In genomic region chr8:122234055-122234454, GRCm38 (mm10) we compare ENCODE assay signal across 9 mouse cellular contexts. TPM values are rescaled to one million over a fixed set of nuclear protein-coding genes. Genes with fewer than 3 reads are reported as not detected.
DNase-seq lines count a peak whose midpoint lies in the region; ATAC-seq and TF ChIP-seq lines count a peak whose summit lies in the region.
"Had no signal": no experiment of that assay in that cellular context is flagged by ENCODE, and none has a peak within 500 bp of the region (broad histone marks: within the 10 kb centered on the region; RNA-seq: fewer than 3 reads in every experiment).

No protein-coding gene starts in this region.

- H3K79me2 ChIP-seq in liver, adult 2 months (ENCODE audit: control insufficient read depth, insufficient read depth, low read length): no peaks in the 10 kb centered on the region

- H3K27me3 ChIP-seq in liver, adult 2 months (ENCODE audit: control insufficient read depth, insufficient read depth, low read length): peaks cover 3% of the 10 kb centered on the region; the same call in 1 of the 2 replicates
- peaks cover 82% of the 10 kb centered on the region for H3K27me3 ChIP-seq in liver, embryonic 12.5 days (replicated peaks)

- WGBS in liver, adult 2 months: 15% methylated on average over 11 of the region's 11 CpGs
- 48% methylated on average over 11 of the region's 11 CpGs for WGBS in liver, embryonic 12.5 days (ENCODE audit: insufficient replicate concordance)

- no peak overlapping the region for H3K9ac ChIP-seq in liver, adult 2 months (ENCODE audit: low read depth, low read length)
- H3K9ac ChIP-seq in liver, embryonic 12.5 days: no peak overlapping the region
- H3K9ac ChIP-seq: neural tube, embryonic 12.5 days had no signal

- peak; percentile 47 for TF ChIP-seq CTCF in liver, adult 2 months (IDR thresholded peaks at IDR 0.05; ENCODE audit: low read depth, low read length)

- H3K4me1 ChIP-seq in liver, adult 2 months (ENCODE audit: control insufficient read depth, insufficient read depth, low read length): no peaks in the 10 kb centered on the region
- H3K4me1 ChIP-seq in liver, embryonic 12.5 days: no peaks in the 10 kb centered on the region

- no peak overlapping the region for H3K4me2 ChIP-seq in liver, embryonic 12.5 days
- H3K4me2 ChIP-seq: neural tube, embryonic 12.5 days had no signal

- no peaks in the 10 kb centered on the region for H3K36me3 ChIP-seq in liver, adult 2 months (ENCODE audit: control insufficient read depth, insufficient read depth, low read length)
- no peaks in the 10 kb centered on the region for H3K36me3 ChIP-seq in liver, embryonic 12.5 days
- H3K36me3 ChIP-seq: neural tube, embryonic 12.5 days had no signal

- no peak overlapping the region for H3K4me3 ChIP-seq in liver, adult 2 months (ENCODE audit: insufficient read depth, low read depth, low read length)
- H3K4me3 ChIP-seq in liver, embryonic 12.5 days: no peak overlapping the region
- H3K4me3 ChIP-seq: neural tube, embryonic 12.5 days had no signal

- H3K27ac ChIP-seq in liver, adult 2 months (replicated peaks; ENCODE audit: insufficient read depth, low read depth, low read length): no peak overlapping the region
- H3K27ac ChIP-seq in liver, embryonic 12.5 days: no peak overlapping the region
- H3K27ac ChIP-seq: neural tube, embryonic 12.5 days had no signal

- no peaks in the 10 kb centered on the region for H3K9me3 ChIP-seq in liver, embryonic 12.5 days (replicated peaks)
- H3K9me3 ChIP-seq: neural tube, embryonic 12.5 days had no signal

- ATAC-seq in liver, embryonic 12.5 days: no peak
- no peak for ATAC-seq in erythroid progenitor cell, adult 5-6 weeks (replicated peaks; ENCODE audit: low FRiP score, poor library complexity, severe bottlenecking)

- TF ChIP-seq POLR2A in liver, adult 2 months (IDR thresholded peaks at IDR 0.05; ENCODE audit: extremely low read depth, insufficient read depth, low read length): no peak

- DNase-seq in liver, adult 2 months (ENCODE audit: extremely low read depth, low read depth, low spot score): peak; percentile 27
- DNase-seq in brain, adult 2 months (ENCODE audit: low read depth, low spot score): peak; percentile 81
- DNase-seq in gastrocnemius, postnatal 10 days: peak; percentile 74
- peak; percentile 31 to 36 for DNase-seq in kidney, adult 8-10 months
- peak; percentile 71 for DNase-seq in lung, postnatal 10 days
- DNase-seq in spleen, postnatal 14 days (ENCODE audit: low spot score in 2 of 2): no peak

RNA-seq across cellular contexts. Expression of gene Zfpm1, which starts 47.9 kb away (rescaled TPM):
- total RNA-seq in liver, adult 2 months (2014; rRNA removed): 7.9 and 8.4 TPM in 2 replicates
- 56.5 and 67.5 TPM in 2 replicates for polyA plus RNA-seq in liver, adult 2 months (2012; rRNA removed)
- polyA plus RNA-seq in liver, embryonic 12.5 days (2016; fragmentation: Nextera tagmentation; extraction: Ambion mirVana): 27.6 and 28.4 TPM in 2 replicates
- 10 to 100 TPM; 10.6 to 12.8 TPM for total RNA-seq in gastrocnemius, postnatal 10 days (2021)
- 176 and 254 TPM in 2 replicates for total RNA-seq in erythroid progenitor cell, adult 5-6 weeks (2015; ENCODE audit: low replicate concordance)
- 303 and 467 TPM in 2 replicates for total RNA-seq in erythroid progenitor cell, adult 5-6 weeks (2017; ENCODE audit: low replicate concordance)

Comparison
In these comparisons a context has a peak if more than half of its experiments do, and no peak if none do; other contexts are left out.
1. DNase-seq: peak in liver, adult 2 months (single experiment), brain, adult 2 months (single experiment), gastrocnemius, postnatal 10 days (single experiment), kidney, adult 8-10 months (2 of 2) and lung, postnatal 10 days (single experiment); none in spleen, postnatal 14 days (0 of 2).
2. RNA of gene Zfpm1, which starts 47.9 kb away (total RNA-seq): 176 to 467 TPM in erythroid progenitor cell, adult 5-6 weeks; 10.6 to 12.8 TPM in gastrocnemius, postnatal 10 days and 7.9 to 8.4 TPM in liver, adult 2 months; every median in the first group is over 10 times any median in the second.